ENCODE assay signal across 14 mouse cellular contexts in genomic region chr3:159851980-159852379, GRCm38 (mm10). TPM values are rescaled to one million over a fixed set of nuclear protein-coding genes. Genes with fewer than 3 reads are reported as not detected.
A peak's percentile ranks its signal among the peaks of the same experiment; 100 is the strongest.
DNase-seq lines count a peak whose midpoint lies in the region; ATAC-seq and TF ChIP-seq lines count a peak whose summit lies in the region.
"Had no signal": no experiment of that assay in that cellular context is flagged by ENCODE, and none has a peak within 500 bp of the region (broad histone marks: within the 10 kb centered on the region; RNA-seq: fewer than 3 reads in every experiment).

No protein-coding gene starts in this region.

- 0 out of 2 replicates have a peak overlapping the region, but pooled peaks have one; percentile 15 for H3K27ac ChIP-seq in forebrain, embryonic 11.5 days (ENCODE audit: low read depth, low read length)
- H3K27ac ChIP-seq in hindbrain, postnatal 0 days, result no peak overlapping the region
- H3K27ac ChIP-seq: liver, embryonic 14.5 days; macrophage had no signal

- ATAC-seq in forebrain, embryonic 11.5 days (replicated peaks; ENCODE audit: low FRiP score), result peak; percentile 96
- ATAC-seq in hindbrain, postnatal 0 days, result peak; percentile 90
- ATAC-seq: intestine, embryonic 16.5 days had no signal

- H3K27me3 ChIP-seq in forebrain, embryonic 11.5 days (ENCODE audit: control insufficient read depth, insufficient read depth, low read length), result peaks cover 16% of the 10 kb centered on the region
- H3K27me3 ChIP-seq in hindbrain, postnatal 0 days (ENCODE audit: insufficient read depth, low read length), result no peaks in the 10 kb centered on the region

- DNase-seq in heart, adult 11 months, result peak; percentile 23
- no peak for DNase-seq in heart, adult 8-10 months (ENCODE audit: low spot score)
- DNase-seq in Muller cell, postnatal 12 days (ENCODE audit: inconsistent ontology term), result peak; percentile 89
- peak; percentile 70 for DNase-seq in forebrain, embryonic 11.5 days (ENCODE audit: low spot score)
- DNase-seq in hindbrain, postnatal 0 days (ENCODE audit: low spot score), result peak; percentile 65
- DNase-seq in adrenal gland, adult (ENCODE audit: inconsistent age in 2 of 2, low spot score in 1 of 2), result no peak
- DNase-seq in kidney, postnatal 4 days, result no peak
- no peak for DNase-seq in urinary bladder, postnatal 25 days (ENCODE audit: low spot score)
- DNase-seq: cerebellum, adult 9-10 months; gastrocnemius, postnatal 14 days had no signal

- H3K4me2 ChIP-seq in forebrain, embryonic 11.5 days (ENCODE audit: low read depth, low read length, severe bottlenecking), result no peak overlapping the region
- no peak overlapping the region for H3K4me2 ChIP-seq in hindbrain, postnatal 0 days (ENCODE audit: low read depth, low read length)

- WGBS in forebrain, embryonic 11.5 days, result 13% methylated on average over 2 of the region's 2 CpGs
- 20% methylated on average over 2 of the region's 2 CpGs for WGBS in hindbrain, postnatal 0 days

- no peaks in the 10 kb centered on the region; the same call in 1 of the 2 replicates for H3K4me1 ChIP-seq in forebrain, embryonic 11.5 days (replicated peaks; ENCODE audit: control insufficient read depth, insufficient read depth, low read length)
- H3K4me1 ChIP-seq in hindbrain, postnatal 0 days (ENCODE audit: insufficient read depth, low read length), result no peaks in the 10 kb centered on the region; the same call in 1 of the 2 replicates

- H3K36me3 ChIP-seq in forebrain, embryonic 11.5 days (ENCODE audit: control insufficient read depth, insufficient read depth, low read length), result no peaks in the 10 kb centered on the region
- H3K36me3 ChIP-seq in hindbrain, postnatal 0 days (ENCODE audit: insufficient read depth, low read length), result no peaks in the 10 kb centered on the region

- H3K9ac ChIP-seq in forebrain, embryonic 11.5 days (ENCODE audit: low read length), result no peak overlapping the region
- H3K9ac ChIP-seq in hindbrain, postnatal 0 days (replicated peaks; ENCODE audit: low read length), result no peak overlapping the region
- H3K9ac ChIP-seq: liver, embryonic 14.5 days had no signal

- H3K9me3 ChIP-seq in forebrain, embryonic 11.5 days (ENCODE audit: control insufficient read depth, low read length), result no peaks in the 10 kb centered on the region
- no peaks in the 10 kb centered on the region for H3K9me3 ChIP-seq in hindbrain, postnatal 0 days (ENCODE audit: low read length)

- no peak for TF ChIP-seq CTCF in hindbrain, postnatal 0 days (IDR thresholded peaks at IDR 0.05; ENCODE audit: low read depth)

- no peak overlapping the region for H3K4me3 ChIP-seq in forebrain, embryonic 11.5 days (ENCODE audit: low read depth, low read length)
- H3K4me3 ChIP-seq in hindbrain, postnatal 0 days (ENCODE audit: low read length), result no peak overlapping the region
- H3K4me3 ChIP-seq: erythroblast, embryonic 14.5 days had no signal

RNA-seq across cellular contexts. Expression of gene Wls, which starts 12.5 kb away (rescaled TPM):
- 10 to 100 TPM; 33.5 to 43.9 (median 43.0) TPM for total RNA-seq in heart, adult 8-10 months (2022)
- polyA plus RNA-seq in forebrain, embryonic 11.5 days (2014; fragmentation: Nextera tagmentation; extraction: Ambion mirVana), result 120 and 127 TPM in 2 replicates
- 26.1 and 41.3 TPM in 2 replicates for total RNA-seq in hindbrain, postnatal 0 days (2014; rRNA removed)
- polyA plus RNA-seq in hindbrain, postnatal 0 days (2015; fragmentation: Nextera tagmentation; extraction: Ambion mirVana), result 57.3 and 59.2 TPM in 2 replicates

Comparison
In these comparisons a context has a peak if more than half of its experiments do, and no peak if none do; other contexts are left out.
1. DNase-seq: peak in heart, adult 11 months (single experiment), Muller cell, postnatal 12 days (single experiment), forebrain, embryonic 11.5 days (single experiment) and hindbrain, postnatal 0 days (single experiment); none in heart, adult 8-10 months (single experiment), adrenal gland, adult (0 of 2), kidney, postnatal 4 days (0 of 2) and urinary bladder, postnatal 25 days (single experiment).